Mouse (Mus musculus) intestine, embryonic 14.5 days (tissue): ENCODE data around the gene 1700012B09Rik. TPM values are rescaled to one million over a fixed set of nuclear protein-coding genes. Genes with fewer than 3 reads are reported as not detected.

Experiments
- ATAC-seq: fragments of 200-750 bp; cut with Nextera tagmentation; replicated peaks from 2 replicates; pipeline ENCODE4 v1.8.0; 2017; ENCODE audit warnings: low read depth, moderate number of reproducible peaks, moderate TSS enrichment, moderate library complexity; ENCODE audit not compliant: low FRiP score, low TSS enrichment
- DNase-seq: peaks from one replicate; pipeline ENCODE4 v3.0.0-alpha.2; 2018; ENCODE audit warnings: low spot score
- H3K27ac ChIP-seq: fragments of 300-500 bp; sonication (generic); 2 replicates; pipeline ENCODE4 v1.5.1; 2014; ENCODE audit warnings: low read depth, mild to moderate bottlenecking, control low read depth
- H3K27me3 ChIP-seq: fragments of 300-500 bp; sonication (generic); replicated peaks from 2 replicates; pipeline ENCODE4 v1.6.1; 2014; ENCODE audit warnings: low read length, control low read depth; ENCODE audit not compliant: control insufficient read depth, insufficient read depth
- H3K36me3 ChIP-seq: fragments of 300-500 bp; sonication (generic); 2 replicates; pipeline ENCODE4 v1.6.1; 2014; ENCODE audit warnings: low read length, control low read depth; ENCODE audit not compliant: control insufficient read depth, insufficient read depth
- H3K4me1 ChIP-seq: fragments of 300-500 bp; sonication (generic); replicated peaks from 2 replicates; pipeline ENCODE4 v1.6.1; 2014; ENCODE audit warnings: low read length, control low read depth, mixed read lengths; ENCODE audit not compliant: control insufficient read depth, insufficient read depth
- H3K4me2 ChIP-seq: fragments of 300-500 bp; sonication (generic); 2 replicates; pipeline ENCODE4 v1.6.1; 2014; ENCODE audit warnings: low read length
- H3K4me3 ChIP-seq: fragments of 300-500 bp; sonication (generic); 2 replicates; pipeline ENCODE4 v1.5.1; 2014; ENCODE audit warnings: low read depth, low read length, control low read depth, mixed read lengths
- H3K9ac ChIP-seq: fragments of 300-500 bp; sonication (generic); 2 replicates; pipeline ENCODE4 v1.6.1; 2014; ENCODE audit warnings: mild to moderate bottlenecking, low read length
- H3K9me3 ChIP-seq: fragments of 300-500 bp; sonication (generic); 2 replicates; pipeline ENCODE4 v1.6.1; 2016; ENCODE audit warnings: low read length, control low read depth; ENCODE audit not compliant: control insufficient read depth
- WGBS: fragments of 180-500 bp; shearing (Covaris S2); extraction: QIAGEN DNeasy Blood & Tissue Kit; methylation state at CpG from one replicate; pipeline ENCODE4 v1.1.7; 2014; 5-methylcytosine and 5-hydroxymethylcytosine counted together
- polyA plus RNA-seq: library from polyadenylated mRNA; unstranded; fragments of >200 nt; fragmentation: Nextera tagmentation; extraction: Ambion mirVana; gene quantifications from 2 replicates; pipeline ENCODE4 v1.2.1, GENCODE M21; 2014

1700012B09Rik gene
- polyA plus RNA-seq, 1 experiment from 2014 or later = not detected

DNA sequence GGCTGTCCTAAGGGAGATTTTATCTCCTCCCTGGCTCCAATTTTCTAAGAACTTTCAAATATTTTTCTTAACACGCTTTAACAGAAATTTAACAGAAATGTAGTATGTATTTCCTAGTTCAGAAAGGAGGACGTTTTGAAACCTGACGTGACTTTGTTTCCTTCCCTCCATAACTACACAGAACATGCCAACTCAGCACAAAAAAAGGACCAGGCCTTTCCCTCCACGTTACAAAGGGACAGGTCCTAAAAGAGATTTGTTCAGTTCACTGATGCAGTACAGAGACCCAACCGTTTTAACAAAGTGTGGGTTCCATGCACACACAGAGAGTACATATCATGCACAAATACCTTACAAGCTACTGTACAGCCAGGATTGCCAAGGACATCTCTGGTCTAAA lies 49.2 kb downstream of the 1700012B09Rik start:
- Histone ChIP-seq H3K9me3 (no peaks in the 10 kb centered on the region), H3K4me2 (no peak overlapping the region), H3K36me3 (no peaks in the 10 kb centered on the region), H3K27ac (no peak overlapping the region), H3K9ac (no peak overlapping the region), H3K4me3 (no peak overlapping the region), H3K4me1 (no peaks in the 10 kb centered on the region; the same call in 1 of the 2 replicates), H3K27me3 (no peaks in the 10 kb centered on the region)
- DNase-seq (no peak), ATAC-seq (no peak)
- WGBS = 85% methylated on average over 5 of the region's 5 CpGs

- no peak overlapping the region for H3K4me3 ChIP-seq
- H3K9me3 ChIP-seq = no peaks in the 10 kb centered on the region
- no peak overlapping the region for H3K4me2 ChIP-seq
- 48% methylated on average over 2 of the region's 2 CpGs for WGBS
- H3K4me1 ChIP-seq = no peaks in the 10 kb centered on the region; the same call in 1 of the 2 replicates
- no peak overlapping the region for H3K27ac ChIP-seq
- no peaks in the 10 kb centered on the region for H3K27me3 ChIP-seq
- DNase-seq (no peak), ATAC-seq (0 out of 2 replicates have a peak, but pooled peaks have one; percentile 10)
- no peak overlapping the region for H3K9ac ChIP-seq
- H3K36me3 ChIP-seq = no peaks in the 10 kb centered on the region
Measured at GRCm38 (mm10) chr9:14720384-14720783, 50.4 kb downstream of the 1700012B09Rik start.

- H3K9ac ChIP-seq = 0 out of 2 replicates have a peak overlapping the region, but pooled peaks have one; percentile 20
- 0 out of 2 replicates have a peak overlapping the region, but pooled peaks have one; percentile 33 for H3K27ac ChIP-seq
- H3K27me3 ChIP-seq = no peaks in the 10 kb centered on the region
- peak overlapping the region; percentile 13 for H3K4me2 ChIP-seq
- DNase-seq (no peak), ATAC-seq (no peak)
- H3K4me3 ChIP-seq = no peak overlapping the region
- H3K36me3 ChIP-seq = no peaks in the 10 kb centered on the region
- H3K9me3 ChIP-seq = no peaks in the 10 kb centered on the region
- no peaks in the 10 kb centered on the region; the same call in 1 of the 2 replicates for H3K4me1 ChIP-seq
Measured at GRCm38 (mm10) chr9:14718332-14718691, 52.5 kb downstream of the 1700012B09Rik start.

DNA sequence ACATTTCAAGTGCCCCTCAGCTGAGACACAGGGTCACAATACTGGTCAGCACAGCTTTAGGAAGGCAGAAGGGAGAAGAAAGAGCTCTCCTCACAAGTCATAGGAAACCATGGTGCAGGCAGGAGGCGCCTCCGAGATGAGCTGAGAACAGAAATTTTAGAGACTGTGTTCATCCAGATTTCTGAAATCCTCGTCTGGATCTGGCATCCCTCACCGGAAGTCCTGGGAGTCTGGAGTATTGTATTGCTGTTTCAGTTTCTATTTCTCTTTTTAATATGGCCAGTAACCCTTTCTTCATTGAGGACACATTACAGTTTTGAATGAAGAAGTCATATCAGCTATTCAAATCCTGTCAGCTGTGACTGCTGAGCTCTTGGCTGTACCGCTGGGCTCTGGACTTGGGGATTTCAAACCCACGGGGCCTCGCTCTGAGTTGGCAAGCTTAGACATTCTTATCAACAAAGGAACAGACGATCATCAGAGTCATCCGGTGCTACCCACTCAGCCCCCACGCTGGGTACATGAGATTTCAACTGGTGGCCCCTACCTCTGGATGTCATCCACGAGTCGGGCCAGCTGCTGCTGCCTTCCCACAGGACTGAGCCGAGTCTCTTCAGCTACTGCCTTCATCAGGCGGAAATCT lies 53.0 kb downstream of the 1700012B09Rik start:
- Histone ChIP-seq H3K27ac (peak overlapping the region; percentile 33; the same call in 1 of the 2 replicates), H3K9me3 (no peaks in the 10 kb centered on the region), H3K4me1 (no peaks in the 10 kb centered on the region; the same call in 1 of the 2 replicates), H3K9ac (0 out of 2 replicates have a peak overlapping the region, but pooled peaks have one; percentile 20), H3K36me3 (no peaks in the 10 kb centered on the region), H3K4me3 (no peak overlapping the region), H3K4me2 (peak overlapping the region; percentile 13), H3K27me3 (no peaks in the 10 kb centered on the region)
- no peak for ATAC-seq
- 48% methylated on average over 14 of the region's 14 CpGs for WGBS
- DNase-seq = no peak

DNA sequence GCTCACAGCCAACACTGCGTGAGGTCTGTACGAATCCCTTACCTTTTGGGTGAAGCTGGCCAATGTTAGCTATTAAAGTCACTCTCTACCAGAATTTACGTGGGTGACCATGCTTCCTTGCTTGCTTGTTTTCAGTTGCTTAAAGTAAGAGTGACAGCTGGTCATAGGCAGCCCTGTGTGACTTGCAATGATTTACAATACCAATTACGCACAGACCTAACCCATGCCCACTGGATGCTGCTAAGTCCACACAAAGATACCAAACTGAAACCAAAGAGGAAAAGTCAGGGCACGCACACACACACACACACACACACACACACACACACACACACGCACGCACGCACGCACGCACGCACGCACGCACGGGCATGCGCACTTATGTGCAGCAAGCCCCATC lies 55.6 kb downstream of the 1700012B09Rik start:
- H3K4me1 ChIP-seq = no peaks in the 10 kb centered on the region; the same call in 1 of the 2 replicates
- H3K4me2 ChIP-seq = no peak overlapping the region
- DNase-seq (no peak), ATAC-seq (no peak)
- H3K27me3 ChIP-seq = no peaks in the 10 kb centered on the region
- no peak overlapping the region for H3K27ac ChIP-seq
- no peaks in the 10 kb centered on the region for H3K9me3 ChIP-seq
- no peak overlapping the region for H3K9ac ChIP-seq
- H3K4me3 ChIP-seq = no peak overlapping the region
- 80% methylated on average over 15 of the region's 15 CpGs for WGBS
- no peaks in the 10 kb centered on the region for H3K36me3 ChIP-seq

GRCm38 (mm10) chr9:14710910-14711309 lies 59.9 kb downstream of the 1700012B09Rik start:
- no peaks in the 10 kb centered on the region for H3K27me3 ChIP-seq
- H3K27ac ChIP-seq = no peak overlapping the region
- DNase-seq = no peak
- H3K4me3 ChIP-seq = no peak overlapping the region
- no peaks in the 10 kb centered on the region for H3K36me3 ChIP-seq
- H3K4me1 ChIP-seq = no peaks in the 10 kb centered on the region
- 89% methylated on average over 3 of the region's 3 CpGs for WGBS
- H3K9ac ChIP-seq = no peak overlapping the region
- ATAC-seq = no peak
- no peaks in the 10 kb centered on the region for H3K9me3 ChIP-seq
- H3K4me2 ChIP-seq = no peak overlapping the region

Other genes starting within 250 kb of the 1700012B09Rik start
- 22.4 and 23.6 TPM in 2 replicates for gene Amotl1, start 126.0 kb downstream of the 1700012B09Rik start, polyA plus RNA-seq
- 0.13 and 0.49 TPM in 2 replicates for gene Piwil4, start 30.3 kb downstream of the 1700012B09Rik start, polyA plus RNA-seq
- gene Fut4, start 18.6 kb downstream of the 1700012B09Rik start, polyA plus RNA-seq = 6.5 and 6.7 TPM in 2 replicates
- gene Mre11a, start 13.6 kb upstream of the 1700012B09Rik start, polyA plus RNA-seq = 29.6 and 33.3 TPM in 2 replicates
- 47.9 and 52.0 TPM in 2 replicates for gene Ankrd49, start 13.8 kb upstream of the 1700012B09Rik start, polyA plus RNA-seq
- 0.44 and 0.69 TPM in 2 replicates for gene Gpr83, start 89.2 kb upstream of the 1700012B09Rik start, polyA plus RNA-seq
- gene Izumo1r, start 132.9 kb upstream of the 1700012B09Rik start, polyA plus RNA-seq = not detected in 2 replicates